Mouse (Mus musculus) lung, embryonic 16.5 days (tissue): ENCODE data around the gene Xkr7. TPM values are rescaled to one million over a fixed set of nuclear protein-coding genes. Genes with fewer than 3 reads are reported as not detected.

Experiments used
- ATAC-seq: fragments of 200-750 bp; cut with Nextera tagmentation; 2 replicates; pipeline ENCODE4 v1.8.0; 2017; ENCODE audit warnings: low read depth, mild to moderate bottlenecking, moderate library complexity
- H3K27ac ChIP-seq: fragments of 300-500 bp; sonication (generic); 2 replicates; pipeline ENCODE4 v1.5.1; 2014; ENCODE audit warnings: mild to moderate bottlenecking, control low read depth, low read length
- H3K27me3 ChIP-seq: fragments of 300-500 bp; sonication (generic); 2 replicates; pipeline ENCODE4 v1.6.1; 2014; ENCODE audit warnings: low read depth, low read length, mixed read lengths; ENCODE audit not compliant: control insufficient read depth, insufficient read depth
- H3K36me3 ChIP-seq: fragments of 300-500 bp; sonication (generic); 2 replicates; pipeline ENCODE4 v1.6.1; 2014; ENCODE audit warnings: low read length; ENCODE audit not compliant: control insufficient read depth, insufficient read depth
- H3K4me1 ChIP-seq: fragments of 300-500 bp; sonication (generic); replicated peaks from 2 replicates; pipeline ENCODE4 v1.6.1; 2014; ENCODE audit warnings: low read length, mixed read lengths; ENCODE audit not compliant: control insufficient read depth, insufficient read depth
- H3K4me2 ChIP-seq: fragments of 300-500 bp; sonication (generic); 2 replicates; pipeline ENCODE4 v1.6.1; 2014; ENCODE audit warnings: low read depth, low read length, control low read depth
- H3K4me3 ChIP-seq: fragments of 300-500 bp; sonication (generic); 2 replicates; pipeline ENCODE4 v1.5.1; 2014; ENCODE audit warnings: mild to moderate bottlenecking, low read length, control low read depth
- H3K9ac ChIP-seq: fragments of 300-500 bp; sonication (generic); 2 replicates; pipeline ENCODE4 v1.6.1; 2014; ENCODE audit warnings: low read length, control low read depth
- H3K9me3 ChIP-seq: fragments of 300-500 bp; sonication (generic); 2 replicates; pipeline ENCODE4 v1.6.1; 2016; ENCODE audit warnings: low read length; ENCODE audit not compliant: control insufficient read depth
- WGBS: fragments of 180-500 bp; shearing (Covaris S2); extraction: QIAGEN DNeasy Blood & Tissue Kit; methylation state at CpG from one replicate; pipeline ENCODE4 v1.1.7; 2014; 5-methylcytosine and 5-hydroxymethylcytosine counted together
- polyA plus RNA-seq: library from polyadenylated mRNA; unstranded; fragments of >200 nt; fragmentation: Nextera tagmentation; extraction: Ambion mirVana; gene quantifications from 2 replicates; pipeline ENCODE4 v1.2.1, GENCODE M21; 2015

The Xkr7 gene
- polyA plus RNA-seq, 1 experiment from 2014 or later = not detected

- Histone ChIP-seq H3K4me2 (no peak overlapping the region), H3K4me1 (peaks cover 6% of the 10 kb centered on the region; the same call in 1 of the 2 replicates), H3K4me3 (no peak overlapping the region), H3K9ac (no peak overlapping the region), H3K27me3 (peaks cover 21% of the 10 kb centered on the region), H3K27ac (no peak overlapping the region), H3K9me3 (no peaks in the 10 kb centered on the region), H3K36me3 (no peaks in the 10 kb centered on the region)
- WGBS = 24% methylated on average over 9 of the region's 9 CpGs
- ATAC-seq = no peak
Measured at GRCm38 (mm10) chr2:153049288-153049996, 17.8 kb downstream of the Xkr7 start.

DNA sequence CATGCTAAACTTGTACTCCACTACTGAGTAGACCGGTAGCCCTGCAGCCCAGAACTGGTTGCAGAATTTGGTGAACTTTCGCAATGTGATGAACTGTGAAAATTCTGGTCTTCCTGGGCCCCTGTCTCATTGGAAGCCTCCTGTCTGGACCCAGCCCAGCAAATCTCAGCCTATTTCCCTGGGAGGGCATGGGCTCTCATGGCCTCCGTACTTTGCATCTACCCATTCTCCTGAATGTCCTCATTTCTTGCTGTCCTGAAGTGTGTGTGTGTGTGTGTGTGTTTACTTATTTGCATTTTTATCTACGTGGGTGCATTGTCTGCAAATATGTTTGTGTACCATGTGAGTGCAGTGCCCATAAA lies 18.3 kb downstream of the Xkr7 start:
- no peak overlapping the region for H3K9ac ChIP-seq
- 62% methylated on average over 4 of the region's 4 CpGs for WGBS
- no peak overlapping the region for H3K4me3 ChIP-seq
- H3K4me1 ChIP-seq = peaks cover 6% of the 10 kb centered on the region; the same call in 1 of the 2 replicates
- no peaks in the 10 kb centered on the region for H3K36me3 ChIP-seq
- no peaks in the 10 kb centered on the region for H3K9me3 ChIP-seq
- no peak for ATAC-seq
- peaks cover 21% of the 10 kb centered on the region for H3K27me3 ChIP-seq
- H3K4me2 ChIP-seq = no peak overlapping the region
- H3K27ac ChIP-seq = no peak overlapping the region

DNA sequence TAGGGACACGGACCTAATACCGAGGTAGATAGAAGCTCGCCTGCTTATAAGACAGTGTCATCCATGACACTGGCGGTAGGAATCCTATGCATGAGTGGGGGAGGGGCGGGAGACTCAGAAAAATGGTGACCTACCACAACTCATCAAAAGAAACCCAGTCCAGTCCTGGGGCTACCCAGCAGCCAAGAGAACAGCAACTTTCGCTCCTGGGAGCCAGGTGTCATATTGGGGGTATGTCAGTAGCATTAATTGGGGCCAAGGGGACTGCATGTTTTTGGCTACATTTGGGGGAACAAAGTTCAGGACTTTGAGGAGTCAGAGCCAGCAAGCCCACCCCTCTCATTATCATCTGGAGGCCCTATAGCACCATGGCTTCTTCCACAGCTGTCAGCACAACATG lies 19.4 kb downstream of the Xkr7 start:
- ATAC-seq = no peak
- Histone ChIP-seq H3K4me3 (no peak overlapping the region), H3K27me3 (peaks cover 21% of the 10 kb centered on the region), H3K9ac (no peak overlapping the region), H3K9me3 (no peaks in the 10 kb centered on the region), H3K4me2 (no peak overlapping the region), H3K4me1 (peaks cover 6% of the 10 kb centered on the region; the same call in 1 of the 2 replicates), H3K27ac (no peak overlapping the region), H3K36me3 (no peaks in the 10 kb centered on the region)
- WGBS = 71% methylated on average over 6 of the region's 6 CpGs

- H3K4me1 ChIP-seq = peaks cover 6% of the 10 kb centered on the region; the same call in 1 of the 2 replicates
- no peaks in the 10 kb centered on the region for H3K9me3 ChIP-seq
- no peak overlapping the region for H3K27ac ChIP-seq
- no peak overlapping the region for H3K4me2 ChIP-seq
- no peak overlapping the region for H3K9ac ChIP-seq
- 72% methylated on average over 9 of the region's 9 CpGs for WGBS
- no peaks in the 10 kb centered on the region for H3K36me3 ChIP-seq
- peaks cover 21% of the 10 kb centered on the region for H3K27me3 ChIP-seq
- H3K4me3 ChIP-seq = no peak overlapping the region
- ATAC-seq = no peak
Measured at GRCm38 (mm10) chr2:153051537-153051936, 19.9 kb downstream of the Xkr7 start.

GRCm38 (mm10) chr2:153052700-153053351 lies 21.2 kb downstream of the Xkr7 start:
- ATAC-seq = no peak
- no peak overlapping the region for H3K9ac ChIP-seq
- peaks cover 6% of the 10 kb centered on the region; the same call in 1 of the 2 replicates for H3K4me1 ChIP-seq
- H3K36me3 ChIP-seq = no peaks in the 10 kb centered on the region
- H3K27ac ChIP-seq = no peak overlapping the region
- no peaks in the 10 kb centered on the region for H3K9me3 ChIP-seq
- WGBS = 9% methylated on average over 26 of the region's 30 CpGs
- H3K4me3 ChIP-seq = no peak overlapping the region
- H3K4me2 ChIP-seq = no peak overlapping the region
- peaks cover 21% of the 10 kb centered on the region for H3K27me3 ChIP-seq

- Histone ChIP-seq H3K4me3 (no peak overlapping the region), H3K4me1 (peaks cover 6% of the 10 kb centered on the region; the same call in 1 of the 2 replicates), H3K9me3 (no peaks in the 10 kb centered on the region), H3K36me3 (no peaks in the 10 kb centered on the region), H3K27me3 (peaks cover 21% of the 10 kb centered on the region), H3K27ac (no peak overlapping the region), H3K4me2 (no peak overlapping the region), H3K9ac (no peak overlapping the region)
- no peak for ATAC-seq
- 88% methylated on average over 8 of the region's 8 CpGs for WGBS
Measured at GRCm38 (mm10) chr2:153053896-153054295, 22.2 kb downstream of the Xkr7 start.

- no peak overlapping the region for H3K4me2 ChIP-seq
- no peaks in the 10 kb centered on the region for H3K4me1 ChIP-seq
- H3K27ac ChIP-seq = no peak overlapping the region
- H3K4me3 ChIP-seq = no peak overlapping the region
- peaks cover 21% of the 10 kb centered on the region for H3K27me3 ChIP-seq
- ATAC-seq = no peak
- WGBS = 45% methylated on average over 6 of the region's 6 CpGs
- no peak overlapping the region for H3K9ac ChIP-seq
- no peaks in the 10 kb centered on the region for H3K36me3 ChIP-seq
- no peaks in the 10 kb centered on the region for H3K9me3 ChIP-seq
Measured at GRCm38 (mm10) chr2:153055270-153055920, 23.7 kb downstream of the Xkr7 start.

DNA sequence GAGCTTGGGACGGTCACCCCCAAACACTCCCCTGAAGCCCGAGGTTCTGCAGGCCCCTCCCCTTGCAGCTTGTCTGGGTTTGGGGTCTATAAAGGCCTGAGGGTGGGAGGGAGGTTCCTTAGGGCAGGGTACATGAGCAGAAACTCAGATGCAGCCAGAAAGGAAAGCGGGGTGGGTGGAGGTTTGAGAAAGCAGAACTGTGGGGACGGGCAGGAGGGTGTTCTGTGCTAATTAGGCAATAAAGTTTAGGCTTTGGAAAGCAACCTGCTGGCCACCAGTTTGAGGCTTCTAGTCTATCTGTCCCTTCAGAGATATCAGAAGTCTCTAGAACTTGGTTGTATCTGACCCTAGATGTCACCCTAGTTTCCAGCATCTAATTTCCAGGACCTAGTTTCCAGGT lies 26.7 kb downstream of the Xkr7 start:
- Histone ChIP-seq H3K9ac (no peak overlapping the region), H3K4me2 (no peak overlapping the region), H3K36me3 (no peaks in the 10 kb centered on the region), H3K27me3 (peaks cover 5% of the 10 kb centered on the region; the same call in 1 of the 2 replicates), H3K27ac (no peak overlapping the region), H3K4me3 (no peak overlapping the region), H3K9me3 (no peaks in the 10 kb centered on the region), H3K4me1 (no peaks in the 10 kb centered on the region)
- 67% methylated on average over 4 of the region's 4 CpGs for WGBS
- no peak for ATAC-seq

- H3K4me2 ChIP-seq = no peak overlapping the region
- 72% methylated on average over 7 of the region's 7 CpGs for WGBS
- no peak for ATAC-seq
- H3K9ac ChIP-seq = no peak overlapping the region
- H3K36me3 ChIP-seq = no peaks in the 10 kb centered on the region
- no peaks in the 10 kb centered on the region for H3K27me3 ChIP-seq
- H3K4me3 ChIP-seq = no peak overlapping the region
- H3K4me1 ChIP-seq = no peaks in the 10 kb centered on the region
- H3K9me3 ChIP-seq = no peaks in the 10 kb centered on the region
- no peak overlapping the region for H3K27ac ChIP-seq
Measured at GRCm38 (mm10) chr2:153060216-153060615, 28.6 kb downstream of the Xkr7 start.
